Mouse (Mus musculus): Measurements from ENCODE around the gene Catsperg1.

DNA sequence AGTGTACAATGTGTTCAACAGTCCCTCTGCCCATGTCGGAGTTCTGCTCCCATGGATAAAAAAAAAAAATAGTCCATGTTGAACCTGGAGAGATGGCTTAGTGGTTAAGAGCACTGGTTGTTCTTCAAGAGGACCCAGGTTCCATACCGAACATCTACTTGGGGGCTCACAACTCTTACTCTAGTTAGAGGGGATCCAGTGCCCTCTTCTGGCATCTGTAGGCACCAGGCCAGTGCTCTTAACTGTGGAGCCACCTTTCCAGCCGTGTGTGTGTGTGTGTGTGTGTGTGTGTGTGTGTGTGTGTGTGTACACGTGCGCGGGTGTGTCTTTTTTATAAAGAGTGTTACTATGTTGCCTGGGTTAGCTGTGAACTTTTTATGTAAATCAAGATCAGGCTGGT lies 11.3 kb downstream of the Catsperg1 start:
- no peak for TF ChIP-seq CTCF (IDR thresholded peaks at IDR 0.05; ENCODE audit: low read depth, low read length)
- no peak for TF ChIP-seq EP300 (IDR thresholded peaks at IDR 0.05; ENCODE audit: insufficient read depth, low read depth, low read length)
- TF ChIP-seq POLR2A (IDR thresholded peaks at IDR 0.05; ENCODE audit: insufficient read depth, low read length) = no peak
